Mouse (Mus musculus): ENCODE measurements around the gene Cds1. TPM values are rescaled to one million over a fixed set of nuclear protein-coding genes. Genes with fewer than 3 reads are reported as not detected.
"Not testable (repeated sequence)": the region's sequence is repeated elsewhere in the genome, so short reads cannot be mapped to it uniquely, and the experiment has no call there.

Gene Cds1
- polyA plus RNA-seq, 1 experiment from 2014 or later = 4.5 TPM

DNA sequence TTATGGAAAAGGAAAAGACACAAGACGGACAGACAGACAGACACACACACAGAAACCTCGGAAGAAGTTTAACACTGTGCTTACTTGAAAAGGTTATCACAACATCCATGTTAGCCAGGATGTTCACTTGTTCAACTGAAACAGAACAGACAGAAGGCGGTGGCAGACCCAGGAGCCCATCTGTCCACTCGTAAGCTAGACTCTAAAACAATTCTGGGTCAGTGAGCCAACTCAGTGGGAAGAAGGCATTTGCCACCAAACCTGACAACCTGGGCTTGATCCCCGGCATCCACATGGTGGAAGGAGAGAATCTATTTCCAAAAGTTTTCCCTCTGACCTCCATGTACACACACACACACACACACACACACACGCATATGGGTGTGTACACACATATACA is 67.1 kb downstream of the Cds1 start:
- Histone ChIP-seq H3K27me3 (replicated peaks; ENCODE audit: control insufficient read depth, insufficient read depth, low read length) (no peaks in the 10 kb centered on the region), H3K4me3 (replicated peaks; ENCODE audit: low read length) (no peak overlapping the region), H3K36me3 (ENCODE audit: control insufficient read depth, insufficient read depth) (peaks cover 20% of the 10 kb centered on the region), H3K4me1 (replicated peaks; ENCODE audit: control insufficient read depth, insufficient read depth, low read length) (no peaks in the 10 kb centered on the region), H3K9me3 (ENCODE audit: control insufficient read depth, low read length) (no peaks in the 10 kb centered on the region), H3K27ac (ENCODE audit: low read length) (no peak overlapping the region), H3K4me2 (ENCODE audit: low read length) (no peak overlapping the region), H3K9ac (replicated peaks; ENCODE audit: low read depth, low read length) (no peak overlapping the region)
- WGBS = 97% methylated on average over 6 of the region's 6 CpGs
- ATAC-seq = no peak

DNA sequence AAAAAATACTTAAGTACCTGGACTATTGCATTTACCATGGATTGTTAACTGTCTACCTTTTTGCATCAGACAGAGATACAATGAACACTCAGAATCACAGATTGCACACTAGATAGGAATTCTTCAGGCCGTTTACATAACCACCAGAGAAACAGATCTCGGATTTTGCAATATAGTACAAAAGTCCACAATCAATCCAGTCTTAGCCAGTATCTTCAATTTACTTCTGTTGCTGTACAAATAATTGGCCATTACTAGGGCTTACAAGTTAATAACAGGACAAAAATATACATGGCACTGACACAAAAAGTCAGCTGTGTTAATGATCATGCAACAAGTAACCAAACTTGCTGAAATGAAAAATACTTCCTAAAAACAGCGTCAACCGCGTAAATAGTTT is 68.1 kb downstream of the Cds1 start:
- WGBS = 94% methylated on average over 5 of the region's 5 CpGs

DNA sequence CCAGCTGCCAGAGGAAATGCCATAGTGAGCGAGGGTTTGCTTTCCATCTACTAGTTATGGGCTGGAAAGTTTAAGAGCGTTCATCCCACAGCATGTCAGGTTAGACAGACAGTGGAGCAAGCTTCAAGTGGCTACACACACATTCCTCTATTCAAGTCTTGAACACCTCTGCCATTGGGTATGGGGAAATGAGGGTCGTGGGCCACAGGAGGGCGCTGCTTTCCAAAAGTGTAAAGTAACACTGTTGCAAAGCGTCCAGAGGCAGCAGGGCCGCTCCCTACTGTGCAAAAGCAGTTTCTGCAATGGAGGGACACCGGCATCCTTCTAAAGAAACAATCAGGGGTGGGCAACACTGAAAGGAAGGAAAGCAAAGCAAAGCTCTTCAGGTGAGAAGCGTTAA is 68.9 kb downstream of the Cds1 start:
- ATAC-seq = no peak
- no peaks in the 10 kb centered on the region for H3K9me3 ChIP-seq (ENCODE audit: control insufficient read depth, low read length)
- no peak overlapping the region for H3K27ac ChIP-seq (ENCODE audit: low read length)
- H3K9ac ChIP-seq (replicated peaks; ENCODE audit: low read depth, low read length) = no peak overlapping the region
- H3K4me3 ChIP-seq (replicated peaks; ENCODE audit: low read length) = no peak overlapping the region
- H3K27me3 ChIP-seq (replicated peaks; ENCODE audit: control insufficient read depth, insufficient read depth, low read length) = no peaks in the 10 kb centered on the region
- WGBS = 59% methylated on average over 8 of the region's 8 CpGs
- peaks cover 20% of the 10 kb centered on the region for H3K36me3 ChIP-seq (ENCODE audit: control insufficient read depth, insufficient read depth)
- no peaks in the 10 kb centered on the region for H3K4me1 ChIP-seq (replicated peaks; ENCODE audit: control insufficient read depth, insufficient read depth, low read length)
- no peak overlapping the region for H3K4me2 ChIP-seq (ENCODE audit: low read length)

More for the DNA sequence above, 68.1 kb downstream of the Cds1 start:
- Histone ChIP-seq H3K4me2 (ENCODE audit: low read length) (no peak overlapping the region), H3K36me3 (ENCODE audit: control insufficient read depth, insufficient read depth) (peaks cover 20% of the 10 kb centered on the region), H3K4me1 (replicated peaks; ENCODE audit: control insufficient read depth, insufficient read depth, low read length) (no peaks in the 10 kb centered on the region), H3K27ac (ENCODE audit: low read length) (no peak overlapping the region), H3K9me3 (ENCODE audit: control insufficient read depth, low read length) (no peaks in the 10 kb centered on the region), H3K27me3 (replicated peaks; ENCODE audit: control insufficient read depth, insufficient read depth, low read length) (no peaks in the 10 kb centered on the region), H3K4me3 (replicated peaks; ENCODE audit: low read length) (no peak overlapping the region), H3K9ac (replicated peaks; ENCODE audit: low read depth, low read length) (no peak overlapping the region)
- no peak for ATAC-seq

GRCm38 (mm10) chr5:101836221-101836620 is 71.3 kb downstream of the Cds1 start:
- H3K4me3 ChIP-seq (replicated peaks; ENCODE audit: low read length) = no peak overlapping the region
- H3K27ac ChIP-seq (ENCODE audit: low read length) = no peak overlapping the region
- H3K4me1 ChIP-seq (replicated peaks; ENCODE audit: control insufficient read depth, insufficient read depth, low read length) = no peaks in the 10 kb centered on the region
- no peaks in the 10 kb centered on the region for H3K27me3 ChIP-seq (replicated peaks; ENCODE audit: control insufficient read depth, insufficient read depth, low read length)
- H3K36me3 ChIP-seq (ENCODE audit: control insufficient read depth, insufficient read depth) = peaks cover 36% of the 10 kb centered on the region
- no peak overlapping the region for H3K9ac ChIP-seq (replicated peaks; ENCODE audit: low read depth, low read length)
- WGBS = 90% methylated on average over 11 of the region's 11 CpGs
- no peak overlapping the region for H3K4me2 ChIP-seq (ENCODE audit: low read length)
- no peaks in the 10 kb centered on the region for H3K9me3 ChIP-seq (ENCODE audit: control insufficient read depth, low read length)
- no peak for ATAC-seq

DNA sequence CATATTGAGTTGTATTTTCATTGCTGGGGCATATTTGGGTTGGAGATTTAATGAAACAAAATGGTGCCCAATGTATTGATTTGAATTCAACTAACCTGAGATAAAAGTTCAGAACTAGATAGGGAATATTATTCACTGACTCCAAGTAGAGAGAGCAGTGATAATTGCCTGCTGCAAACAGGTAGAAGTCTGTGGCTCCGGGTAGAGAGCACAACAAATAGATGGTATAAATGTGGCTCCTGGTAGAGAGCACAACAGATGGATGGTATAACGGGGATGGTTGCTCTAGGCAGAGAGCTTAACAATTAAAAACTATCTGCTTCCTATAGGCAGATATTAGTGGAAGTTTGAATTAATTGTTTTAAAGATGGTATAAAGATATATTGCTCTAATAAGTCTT is 72.7 kb downstream of the Cds1 start:
- 97% methylated on average over 2 of the region's 2 CpGs for WGBS
- not testable (repeated sequence) for H3K4me1 ChIP-seq (replicated peaks; ENCODE audit: control insufficient read depth, insufficient read depth, low read length); H3K27ac ChIP-seq (ENCODE audit: low read length); ATAC-seq; H3K4me2 ChIP-seq (ENCODE audit: low read length); H3K9me3 ChIP-seq (ENCODE audit: control insufficient read depth, low read length); H3K4me3 ChIP-seq (replicated peaks; ENCODE audit: low read length); H3K27me3 ChIP-seq (replicated peaks; ENCODE audit: control insufficient read depth, insufficient read depth, low read length); H3K9ac ChIP-seq (replicated peaks; ENCODE audit: low read depth, low read length)
- peaks cover 47% of the 10 kb centered on the region for H3K36me3 ChIP-seq (ENCODE audit: control insufficient read depth, insufficient read depth)

- Histone ChIP-seq H3K4me1 (replicated peaks; ENCODE audit: control insufficient read depth, insufficient read depth, low read length) (no peaks in the 10 kb centered on the region), H3K36me3 (ENCODE audit: control insufficient read depth, insufficient read depth) (peaks cover 56% of the 10 kb centered on the region), H3K9ac (replicated peaks; ENCODE audit: low read depth, low read length) (no peak overlapping the region), H3K27me3 (replicated peaks; ENCODE audit: control insufficient read depth, insufficient read depth, low read length) (no peaks in the 10 kb centered on the region), H3K4me3 (replicated peaks; ENCODE audit: low read length) (no peak overlapping the region), H3K27ac (ENCODE audit: low read length) (no peak overlapping the region), H3K4me2 (ENCODE audit: low read length) (no peak overlapping the region), H3K9me3 (ENCODE audit: control insufficient read depth, low read length) (no peaks in the 10 kb centered on the region)
- no peak for ATAC-seq
- WGBS = 96% methylated on average over 5 of the region's 5 CpGs
Measured at GRCm38 (mm10) chr5:101840476-101840875, 75.5 kb downstream of the Cds1 start.

DNA sequence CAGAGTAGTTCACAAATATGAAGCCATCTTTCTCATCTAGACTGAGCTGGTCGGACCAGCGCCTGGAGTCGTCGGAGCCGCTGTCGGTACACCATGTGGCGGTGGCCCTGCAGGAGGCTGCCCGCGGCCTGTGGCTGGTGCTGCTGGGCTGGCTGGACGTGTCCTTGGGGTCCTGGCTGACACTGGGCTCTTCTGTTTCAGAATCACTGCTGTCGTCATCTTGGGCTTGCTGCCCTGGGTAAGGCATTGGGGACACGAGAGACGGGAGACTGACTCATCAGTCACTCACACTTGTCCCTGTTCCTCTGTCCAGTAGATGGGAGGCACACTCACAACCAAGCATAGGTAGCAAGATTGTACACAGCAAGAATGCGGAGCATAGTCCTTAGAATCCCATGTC is 80.1 kb downstream of the Cds1 start:
- H3K4me1 ChIP-seq (replicated peaks; ENCODE audit: control insufficient read depth, insufficient read depth, low read length) = no peaks in the 10 kb centered on the region
- H3K27me3 ChIP-seq (replicated peaks; ENCODE audit: control insufficient read depth, insufficient read depth, low read length) = no peaks in the 10 kb centered on the region
- H3K4me3 ChIP-seq (replicated peaks; ENCODE audit: low read length) = no peak overlapping the region
- H3K36me3 ChIP-seq (ENCODE audit: control insufficient read depth, insufficient read depth) = peaks cover 61% of the 10 kb centered on the region
- WGBS = 94% methylated on average over 14 of the region's 14 CpGs
- H3K27ac ChIP-seq (ENCODE audit: low read length) = no peak overlapping the region
- H3K9me3 ChIP-seq (ENCODE audit: control insufficient read depth, low read length) = no peaks in the 10 kb centered on the region
- ATAC-seq = no peak
- no peak overlapping the region for H3K4me2 ChIP-seq (ENCODE audit: low read length)
- H3K9ac ChIP-seq (replicated peaks; ENCODE audit: low read depth, low read length) = no peak overlapping the region

DNA sequence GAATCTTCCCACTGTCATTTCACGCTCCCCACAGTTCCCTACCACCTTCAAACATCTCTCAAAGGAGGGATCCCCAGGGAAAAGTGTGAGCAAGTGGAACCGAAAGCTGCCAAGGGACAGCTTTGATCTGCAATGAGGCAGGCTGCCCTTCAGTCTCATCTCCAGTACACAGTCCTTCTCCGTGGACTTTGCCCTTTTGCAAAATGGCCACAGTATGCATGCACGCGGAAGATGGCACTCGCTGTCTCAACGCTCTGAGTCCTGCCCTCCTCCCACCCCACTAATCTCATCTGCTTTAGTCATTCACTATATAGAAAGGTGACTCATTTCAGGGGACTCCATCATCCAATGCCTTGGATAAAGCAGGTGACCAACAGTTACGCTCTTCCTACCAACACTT is 81.0 kb downstream of the Cds1 start:
- H3K36me3 ChIP-seq (ENCODE audit: control insufficient read depth, insufficient read depth) = peaks cover 58% of the 10 kb centered on the region

GRCm38 (mm10) chr5:101847323-101847722 is 82.4 kb downstream of the Cds1 start:
- Histone ChIP-seq H3K36me3 (ENCODE audit: control insufficient read depth, insufficient read depth) (peaks cover 48% of the 10 kb centered on the region), H3K9ac (replicated peaks; ENCODE audit: low read depth, low read length) (no peak overlapping the region), H3K4me1 (replicated peaks; ENCODE audit: control insufficient read depth, insufficient read depth, low read length) (no peaks in the 10 kb centered on the region), H3K4me3 (replicated peaks; ENCODE audit: low read length) (no peak overlapping the region), H3K27ac (ENCODE audit: low read length) (no peak overlapping the region), H3K4me2 (ENCODE audit: low read length) (no peak overlapping the region), H3K27me3 (replicated peaks; ENCODE audit: control insufficient read depth, insufficient read depth, low read length) (no peaks in the 10 kb centered on the region), H3K9me3 (ENCODE audit: control insufficient read depth, low read length) (no peaks in the 10 kb centered on the region)
- ATAC-seq = no peak
- WGBS = 89% methylated on average over 7 of the region's 7 CpGs

More for the DNA sequence above, 81.0 kb downstream of the Cds1 start:
- no peak overlapping the region for H3K9ac ChIP-seq (replicated peaks; ENCODE audit: low read depth, low read length)
- no peak overlapping the region for H3K4me2 ChIP-seq (ENCODE audit: low read length)
- ATAC-seq = no peak
- no peak overlapping the region for H3K27ac ChIP-seq (ENCODE audit: low read length)
- no peaks in the 10 kb centered on the region for H3K4me1 ChIP-seq (replicated peaks; ENCODE audit: control insufficient read depth, insufficient read depth, low read length)
- no peaks in the 10 kb centered on the region for H3K9me3 ChIP-seq (ENCODE audit: control insufficient read depth, low read length)
- no peak overlapping the region for H3K4me3 ChIP-seq (replicated peaks; ENCODE audit: low read length)
- no peaks in the 10 kb centered on the region for H3K27me3 ChIP-seq (replicated peaks; ENCODE audit: control insufficient read depth, insufficient read depth, low read length)
- 93% methylated on average over 8 of the region's 8 CpGs for WGBS

- H3K27ac ChIP-seq (ENCODE audit: low read length) = no peak overlapping the region
- H3K4me2 ChIP-seq (ENCODE audit: low read length) = no peak overlapping the region
- peaks cover 46% of the 10 kb centered on the region for H3K36me3 ChIP-seq (ENCODE audit: control insufficient read depth, insufficient read depth)
- no peak for ATAC-seq
- H3K4me3 ChIP-seq (replicated peaks; ENCODE audit: low read length) = no peak overlapping the region
- WGBS = 56% methylated on average over 4 of the region's 4 CpGs
- no peaks in the 10 kb centered on the region for H3K4me1 ChIP-seq (replicated peaks; ENCODE audit: control insufficient read depth, insufficient read depth, low read length)
- no peak overlapping the region for H3K9ac ChIP-seq (replicated peaks; ENCODE audit: low read depth, low read length)
- H3K27me3 ChIP-seq (replicated peaks; ENCODE audit: control insufficient read depth, insufficient read depth, low read length) = no peaks in the 10 kb centered on the region
- H3K9me3 ChIP-seq (ENCODE audit: control insufficient read depth, low read length) = no peaks in the 10 kb centered on the region
Measured at GRCm38 (mm10) chr5:101847762-101848161, 82.8 kb downstream of the Cds1 start.

Measured in forebrain, embryonic 16.5 days (tissue).